Mouse (Mus musculus) liver (tissue): ENCODE measurements around the gene Vps13a.
"Not testable (repeated sequence)": the region's sequence is repeated elsewhere in the genome, so short reads cannot be mapped to it uniquely, and the experiment has no call there.

ENCODE experiments used
- DNase-seq: peaks from one replicate; pipeline ENCODE4 v3.0.0-alpha.2; 2020; ENCODE audit warnings: mixed read lengths

Gene Vps13a

GRCm38 (mm10) chr19:16780790-16781384 is at the start of gene Vps13a:
Gene Vps13a, minus strand, starts transcription at chr19:16780933.
- DNase-seq = peak; percentile 97

GRCm38 (mm10) chr19:16827657-16828056 is 46.9 kb upstream of the Vps13a start:
- no peak for DNase-seq

- DNase-seq = no peak
These were observed 44.5 kb upstream of the Vps13a start for GRCm38 (mm10) chr19:16825228-16825627.

- no peak for DNase-seq
These were observed 34.1 kb upstream of the Vps13a start for GRCm38 (mm10) chr19:16814848-16815247.

- no peak for DNase-seq
These were observed 32.6 kb upstream of the Vps13a start for GRCm38 (mm10) chr19:16813306-16813705.

- DNase-seq = no peak
These were observed 31.4 kb upstream of the Vps13a start for GRCm38 (mm10) chr19:16812072-16812608.

GRCm38 (mm10) chr19:16805102-16805501 is 24.4 kb upstream of the Vps13a start:
- DNase-seq = no peak

GRCm38 (mm10) chr19:16804578-16804977 is 23.8 kb upstream of the Vps13a start:
- DNase-seq = peak; percentile 56

GRCm38 (mm10) chr19:16802707-16803106 is 22.0 kb upstream of the Vps13a start:
- peak; percentile 53 for DNase-seq

GRCm38 (mm10) chr19:16802123-16802522 is 21.4 kb upstream of the Vps13a start:
- no peak for DNase-seq

GRCm38 (mm10) chr19:16797923-16798322 is 17.2 kb upstream of the Vps13a start:
- DNase-seq = no peak

GRCm38 (mm10) chr19:16794486-16794885 is 13.8 kb upstream of the Vps13a start:
- not testable (repeated sequence) for DNase-seq

- DNase-seq = no peak
These were observed 9.2 kb upstream of the Vps13a start for GRCm38 (mm10) chr19:16789930-16790329.

GRCm38 (mm10) chr19:16784879-16785278 is 4.1 kb upstream of the Vps13a start:
- no peak for DNase-seq

GRCm38 (mm10) chr19:16781406-16782019 is 780 bp upstream of the Vps13a start:
- DNase-seq = no peak

GRCm38 (mm10) chr19:16780251-16780783 is 416 bp downstream of the Vps13a start:
- peak; percentile 76 for DNase-seq

GRCm38 (mm10) chr19:16779786-16780185 is 947 bp downstream of the Vps13a start:
- no peak for DNase-seq

GRCm38 (mm10) chr19:16779281-16779680 is 1.5 kb downstream of the Vps13a start:
- DNase-seq = no peak

- no peak for DNase-seq
These were observed 2.2 kb downstream of the Vps13a start for GRCm38 (mm10) chr19:16778578-16778977.

- DNase-seq = no peak
These were observed 2.8 kb downstream of the Vps13a start for GRCm38 (mm10) chr19:16777901-16778300.

- not testable (repeated sequence) for DNase-seq
These were observed 3.3 kb downstream of the Vps13a start for GRCm38 (mm10) chr19:16777391-16777790.

GRCm38 (mm10) chr19:16773237-16774016 is 7.3 kb downstream of the Vps13a start:
- no peak for DNase-seq

- DNase-seq = no peak
These were observed 13.3 kb downstream of the Vps13a start for GRCm38 (mm10) chr19:16767407-16767806.
